Mouse (Mus musculus): Measurements from ENCODE around the gene Smarcc1.

DNA sequence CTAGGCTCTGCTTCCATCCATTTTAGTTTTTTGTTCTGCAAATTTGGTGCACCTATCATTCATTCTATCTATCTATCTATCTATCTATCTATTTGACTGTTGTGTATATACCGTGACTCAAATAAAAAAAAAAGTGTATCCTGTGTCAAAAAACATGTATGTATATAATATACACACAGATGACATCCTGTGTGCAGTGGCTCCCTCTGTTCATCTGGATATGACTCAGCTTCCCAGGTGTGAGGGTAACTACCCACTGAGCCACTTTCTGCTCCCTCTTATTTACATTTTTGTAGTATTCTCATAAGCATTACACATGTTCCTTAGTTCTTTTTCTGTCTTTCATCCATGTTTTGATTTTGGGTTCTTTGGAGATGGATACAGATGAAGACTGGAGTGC lies 24.6 kb downstream of the Smarcc1 start:
- no peak for TF ChIP-seq POLR2A (IDR thresholded peaks at IDR 0.05; ENCODE audit: low read depth, low read length)
- TF ChIP-seq ELF1 (IDR thresholded peaks at IDR 0.05; ENCODE audit: low read depth, low read length): no peak
